Mouse (Mus musculus) right cerebral cortex, postnatal 4 days (tissue): Measurements from ENCODE around the gene Prkar2a.

Experiments used
- DNase-seq: peaks from one replicate; pipeline ENCODE4 v3.0.0-alpha.2; 2022

Prkar2a gene

DNA sequence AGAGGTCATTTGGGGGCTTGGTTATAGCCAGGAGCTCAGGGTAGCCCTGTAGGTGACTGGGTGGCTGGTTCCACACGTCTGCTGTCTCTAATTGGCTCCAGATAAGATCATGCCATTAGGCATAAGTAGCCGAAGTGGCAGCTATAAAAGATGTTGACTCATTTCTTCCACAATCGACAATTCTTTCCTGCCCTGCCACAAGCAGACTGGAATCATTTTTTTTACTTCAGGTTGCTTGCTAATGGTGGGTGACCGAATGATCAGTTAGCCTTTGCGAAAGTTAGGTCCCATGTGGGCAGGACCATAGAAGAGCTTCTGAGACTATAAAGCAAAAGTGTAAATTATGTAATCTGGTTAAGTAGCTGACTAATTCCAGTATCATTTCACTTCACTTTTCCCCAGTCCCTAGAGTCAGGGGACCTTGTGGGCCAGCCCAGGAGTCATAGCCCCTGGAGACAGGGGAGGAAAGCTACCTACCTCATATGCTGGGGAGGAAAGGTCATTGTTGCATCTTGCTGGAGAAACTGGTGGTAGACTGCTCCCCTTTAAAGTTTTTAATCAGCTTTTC is 109.5 kb downstream of the Prkar2a start:
- no peak for DNase-seq

DNA sequence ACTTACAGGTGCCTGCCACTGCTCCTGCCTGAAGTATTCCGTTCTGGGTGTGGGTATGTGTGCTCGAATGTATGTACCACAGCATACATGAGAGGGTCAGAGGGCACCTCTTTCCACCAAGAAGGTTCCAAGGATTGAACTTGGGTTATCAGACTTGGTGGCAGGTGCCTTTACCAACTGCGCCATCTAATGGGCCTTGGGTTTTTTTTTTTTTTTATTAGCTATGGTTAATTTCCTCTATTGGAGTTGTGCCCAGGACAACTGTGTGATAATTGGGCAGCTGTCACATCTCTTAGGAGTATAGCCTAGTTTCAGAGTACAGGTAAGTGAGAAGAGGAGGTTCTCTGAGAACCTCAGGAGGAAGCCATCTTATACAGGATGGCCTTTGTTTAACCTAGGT is 110.5 kb downstream of the Prkar2a start:
- DNase-seq = no peak
